Mouse (Mus musculus) liver, adult 10 weeks (tissue): Measurements from ENCODE around the gene Alx1. TPM values are rescaled to one million over a fixed set of nuclear protein-coding genes. Genes with fewer than 3 reads are reported as not detected.

Experiments
- polyA plus RNA-seq: library from polyadenylated mRNA; stranded (reverse); fragments of 350-450 nt; fragmentation: Illumina TruSeq; extraction: RNeasy Lipid Tissue Mini Kit (QIAGEN cat#74804); gene quantifications from one replicate; pipeline ENCODE4 v1.2.3, GENCODE M21; 2014; ENCODE audit warnings: low read depth, low replicate concordance

The Alx1 gene
- polyA plus RNA-seq = not detected

GRCm38 (mm10) chr10:103029730-103030490 lies at the start of gene Alx1:
Alx1 (minus strand) TSS chr10:103030215.

Other genes with a start within 250 kb of the Alx1 start
- not detected for gene Lrriq1, start 206.1 kb upstream of the Alx1 start, polyA plus RNA-seq